Mouse (Mus musculus): ENCODE results near the gene Kcnj9.

Gene Kcnj9

DNA sequence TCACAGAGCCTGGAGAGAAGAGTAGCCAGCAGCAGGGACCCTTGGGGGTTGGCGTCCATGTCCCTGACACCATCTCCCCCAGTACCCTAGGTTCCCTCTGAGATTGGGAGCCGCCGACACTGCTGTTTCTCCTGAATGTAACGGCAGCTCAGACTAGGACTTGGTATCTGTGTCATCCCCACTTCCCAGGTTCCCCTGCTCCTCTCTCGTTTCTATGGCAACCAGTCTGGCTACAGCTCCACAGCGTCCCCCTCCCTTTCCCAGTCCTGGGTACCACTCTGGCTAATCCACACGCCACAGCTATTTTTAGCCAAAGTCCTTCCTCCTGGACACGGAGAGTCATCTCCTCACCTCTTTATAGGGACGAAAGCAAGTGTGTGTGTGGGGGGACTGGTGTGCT, at the start of gene Kcnj9:
Kcnj9 (minus strand) TSS at position 188 of the 400 bp plus-strand sequence.
- peak; percentile 81 for DNase-seq (ENCODE audit: low spot score)

DNA sequence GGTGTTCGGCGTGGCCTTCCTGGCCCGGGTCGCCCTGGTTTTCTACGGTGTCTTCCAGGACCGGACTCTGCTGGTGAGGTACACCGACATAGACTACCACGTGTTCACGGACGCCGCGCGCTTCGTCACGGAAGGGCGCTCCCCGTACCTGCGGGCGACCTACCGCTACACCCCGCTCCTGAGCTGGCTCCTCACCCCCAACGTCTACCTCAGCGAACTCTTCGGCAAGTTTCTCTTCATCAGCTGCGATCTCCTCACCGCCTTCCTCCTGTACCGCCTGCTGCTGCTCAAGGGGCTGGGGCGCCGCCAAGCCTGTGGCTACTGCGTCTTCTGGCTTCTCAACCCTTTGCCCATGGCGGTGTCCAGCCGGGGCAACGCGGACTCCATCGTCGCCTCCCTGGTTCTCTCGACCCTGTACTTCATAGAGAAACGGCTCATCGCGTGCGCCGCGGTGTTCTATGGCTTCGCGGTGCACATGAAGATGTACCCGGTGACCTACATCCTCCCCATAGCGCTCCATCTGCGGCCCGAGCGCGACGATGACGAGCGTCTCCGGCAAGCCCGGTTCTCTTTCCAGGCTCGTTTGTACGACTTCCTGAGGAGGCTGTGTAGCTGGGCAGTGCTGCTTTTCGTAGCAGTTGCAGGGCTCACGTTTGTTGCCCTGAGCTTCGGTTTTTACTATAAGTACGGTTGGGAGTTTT, 47.8 kb upstream of the Kcnj9 start:
- peak; percentile 21 for DNase-seq (ENCODE audit: low spot score)

DNA sequence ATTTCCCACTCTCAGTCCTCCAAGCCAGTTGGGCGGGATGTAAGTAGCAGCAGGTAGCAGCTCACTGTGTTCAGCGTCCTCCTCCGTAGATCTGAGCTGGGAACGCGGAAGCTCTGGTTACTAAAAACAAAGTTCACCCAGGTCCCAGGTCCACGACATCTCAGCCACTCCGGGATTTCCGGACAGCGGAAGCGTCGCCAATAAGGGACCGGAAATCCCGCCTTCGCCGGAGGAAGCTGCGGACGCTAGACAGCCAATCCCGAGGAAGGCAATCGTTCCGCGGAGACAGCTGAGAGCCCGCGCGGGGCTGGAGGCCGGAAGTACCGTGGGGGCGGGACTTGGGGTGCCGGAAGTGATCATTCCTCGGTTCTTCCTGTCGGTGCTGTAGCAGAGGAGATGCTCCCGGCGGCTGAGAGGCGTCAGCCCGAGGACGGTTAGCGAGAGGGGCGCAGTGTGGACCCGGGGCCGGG, 47.1 kb upstream of the Kcnj9 start, which contains the start of gene Pigm:
Pigm (plus strand) TSS at position 349 of the 470 bp plus-strand sequence.
- DNase-seq (ENCODE audit: low spot score) = peak; percentile 100

DNA sequence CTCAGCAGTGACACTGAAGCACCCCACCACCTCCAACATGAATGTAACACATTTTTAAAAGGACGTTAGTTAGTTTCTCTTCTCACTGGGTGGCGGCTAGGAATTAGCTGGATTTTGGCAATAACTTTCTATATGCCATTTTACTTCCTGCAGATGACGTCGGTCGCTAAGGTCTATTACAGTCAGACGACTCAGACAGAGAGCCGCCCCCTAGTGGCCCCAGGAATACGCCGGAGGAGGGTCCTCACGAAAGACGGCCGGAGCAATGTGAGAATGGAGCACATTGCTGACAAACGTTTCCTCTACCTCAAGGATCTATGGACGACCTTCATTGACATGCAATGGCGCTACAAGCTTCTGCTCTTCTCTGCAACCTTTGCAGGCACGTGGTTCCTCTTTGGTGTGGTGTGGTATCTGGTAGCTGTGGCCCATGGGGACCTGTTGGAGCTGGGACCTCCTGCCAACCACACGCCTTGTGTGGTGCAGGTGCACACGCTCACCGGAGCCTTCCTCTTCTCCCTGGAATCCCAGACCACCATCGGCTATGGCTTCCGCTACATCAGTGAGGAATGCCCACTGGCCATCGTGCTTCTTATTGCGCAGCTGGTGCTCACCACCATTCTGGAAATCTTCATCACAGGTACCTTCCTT, 39.8 kb upstream of the Kcnj9 start:
- peak; percentile 77 for DNase-seq (ENCODE audit: low spot score)

DNA sequence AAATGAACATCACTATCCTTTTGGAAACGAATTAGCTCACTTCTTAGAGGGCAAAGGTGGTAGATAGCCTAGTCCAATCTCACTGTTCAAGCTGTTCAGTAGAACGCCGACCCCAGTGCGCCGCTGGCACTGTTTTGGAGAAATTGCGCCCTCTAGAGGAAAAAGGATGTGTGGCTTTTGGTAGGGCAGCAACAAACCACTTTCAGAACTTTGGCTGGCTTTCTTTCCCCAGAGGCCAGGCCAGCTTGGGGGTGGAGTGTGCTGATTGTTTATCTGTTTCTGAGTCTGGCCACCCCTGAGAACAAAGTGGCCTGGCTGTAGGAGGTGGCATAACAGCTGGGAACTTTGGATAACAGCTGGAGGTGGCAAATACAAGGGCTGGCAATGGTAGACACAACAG, 35.6 kb upstream of the Kcnj9 start:
- DNase-seq (ENCODE audit: low spot score) = peak; percentile 80

DNA sequence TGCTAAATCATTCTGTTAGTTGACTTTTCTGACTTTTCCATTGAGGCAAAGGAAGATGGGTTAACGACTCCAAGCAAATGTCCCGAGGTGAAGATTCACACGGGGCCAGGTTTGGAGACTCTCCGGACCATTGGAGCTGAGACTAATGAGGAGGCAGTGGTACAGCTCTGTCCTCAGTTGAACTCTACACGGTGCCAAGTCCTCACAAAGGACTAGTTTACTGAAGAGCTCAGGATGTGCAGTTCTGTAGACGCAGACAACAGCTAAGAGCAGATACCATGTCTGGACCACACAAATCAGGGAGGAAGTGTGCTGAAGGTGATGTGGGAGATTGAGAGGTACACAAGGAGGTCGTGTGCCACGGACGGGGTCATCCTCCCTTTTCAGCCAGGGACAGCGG, 29.2 kb upstream of the Kcnj9 start:
- no peak for DNase-seq (ENCODE audit: low spot score)

DNA sequence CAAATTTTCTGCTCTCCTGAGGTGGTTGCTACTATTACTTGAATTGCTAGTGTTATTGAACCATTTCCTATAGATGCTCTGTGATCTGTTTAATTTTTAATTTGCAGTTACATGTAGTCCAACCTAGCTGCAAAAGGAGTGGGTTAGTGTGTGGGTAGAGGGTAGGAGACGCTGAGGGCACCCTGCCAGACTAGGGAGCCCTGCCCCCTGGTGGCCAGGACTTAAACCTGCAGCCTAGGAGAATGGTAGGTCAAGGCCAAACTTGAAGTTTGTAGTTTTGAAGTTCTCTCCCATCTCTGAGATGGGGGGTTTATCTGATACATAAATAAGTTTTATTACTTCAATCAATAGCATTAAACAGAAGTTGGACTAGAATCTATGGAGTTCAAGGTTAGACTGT, 28.4 kb upstream of the Kcnj9 start:
- DNase-seq (ENCODE audit: low spot score) = peak; percentile 82

DNA sequence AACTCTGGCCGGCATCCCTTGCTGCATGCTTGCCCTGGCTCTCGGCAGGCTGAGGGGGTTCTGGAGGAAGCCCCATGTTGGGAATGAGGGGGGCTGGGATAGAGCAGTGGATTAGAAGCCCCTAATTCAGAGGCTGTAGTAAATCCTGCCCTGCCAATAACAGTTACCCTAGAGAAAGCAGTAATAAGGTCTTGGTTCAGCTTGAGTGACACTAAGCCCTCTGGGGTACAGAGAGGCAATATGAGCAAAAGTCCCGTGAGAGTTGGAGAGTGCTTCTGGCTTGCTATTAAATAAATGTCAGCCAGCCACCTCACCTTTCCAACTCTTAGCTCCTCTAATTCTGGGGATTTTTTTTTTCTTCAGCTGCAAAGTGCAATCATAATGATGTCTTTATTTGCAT, 26.2 kb upstream of the Kcnj9 start:
- peak; percentile 28 for DNase-seq (ENCODE audit: low spot score)

DNA sequence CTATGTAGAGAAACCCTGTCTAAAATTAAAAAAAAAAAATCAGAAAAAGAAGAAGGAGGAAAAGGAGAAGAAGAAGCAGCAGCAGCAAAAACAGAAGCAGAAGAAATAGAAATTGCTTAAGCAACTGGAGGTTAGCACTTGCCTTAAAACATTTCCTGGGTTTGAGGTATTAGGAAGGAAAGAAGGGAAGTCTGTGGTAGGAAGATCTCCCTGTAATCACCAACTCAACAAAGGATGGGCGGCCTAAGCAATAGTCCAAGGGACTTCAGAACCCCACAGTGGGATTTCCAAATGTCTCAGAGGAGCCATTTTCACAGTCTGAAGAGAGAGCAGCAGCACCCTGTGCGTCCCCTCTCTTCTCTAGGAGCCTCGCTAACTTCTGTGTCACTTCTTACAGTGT, 23.3 kb upstream of the Kcnj9 start:
- DNase-seq (ENCODE audit: low spot score) = no peak

DNA sequence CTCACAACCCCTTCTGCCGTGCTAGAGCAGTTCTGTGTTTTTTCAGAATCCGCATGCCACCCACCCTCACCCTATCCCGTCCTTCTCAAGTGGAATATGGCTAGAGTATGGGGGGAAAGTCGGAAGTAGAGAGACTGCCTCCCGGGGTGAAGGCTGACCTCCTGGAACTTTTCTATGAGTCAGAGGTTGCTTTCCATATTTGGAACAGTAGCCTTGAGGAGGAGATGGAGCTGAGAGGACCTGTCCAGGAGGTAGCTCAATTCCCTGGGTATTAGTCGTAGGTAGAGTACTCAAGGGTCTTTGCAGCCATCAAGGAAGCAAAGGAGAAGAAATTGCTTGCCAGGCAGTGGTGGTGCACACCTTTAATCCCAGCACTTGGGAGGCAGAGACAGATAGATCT, 22.9 kb upstream of the Kcnj9 start:
- no peak for DNase-seq (ENCODE audit: low spot score)

DNA sequence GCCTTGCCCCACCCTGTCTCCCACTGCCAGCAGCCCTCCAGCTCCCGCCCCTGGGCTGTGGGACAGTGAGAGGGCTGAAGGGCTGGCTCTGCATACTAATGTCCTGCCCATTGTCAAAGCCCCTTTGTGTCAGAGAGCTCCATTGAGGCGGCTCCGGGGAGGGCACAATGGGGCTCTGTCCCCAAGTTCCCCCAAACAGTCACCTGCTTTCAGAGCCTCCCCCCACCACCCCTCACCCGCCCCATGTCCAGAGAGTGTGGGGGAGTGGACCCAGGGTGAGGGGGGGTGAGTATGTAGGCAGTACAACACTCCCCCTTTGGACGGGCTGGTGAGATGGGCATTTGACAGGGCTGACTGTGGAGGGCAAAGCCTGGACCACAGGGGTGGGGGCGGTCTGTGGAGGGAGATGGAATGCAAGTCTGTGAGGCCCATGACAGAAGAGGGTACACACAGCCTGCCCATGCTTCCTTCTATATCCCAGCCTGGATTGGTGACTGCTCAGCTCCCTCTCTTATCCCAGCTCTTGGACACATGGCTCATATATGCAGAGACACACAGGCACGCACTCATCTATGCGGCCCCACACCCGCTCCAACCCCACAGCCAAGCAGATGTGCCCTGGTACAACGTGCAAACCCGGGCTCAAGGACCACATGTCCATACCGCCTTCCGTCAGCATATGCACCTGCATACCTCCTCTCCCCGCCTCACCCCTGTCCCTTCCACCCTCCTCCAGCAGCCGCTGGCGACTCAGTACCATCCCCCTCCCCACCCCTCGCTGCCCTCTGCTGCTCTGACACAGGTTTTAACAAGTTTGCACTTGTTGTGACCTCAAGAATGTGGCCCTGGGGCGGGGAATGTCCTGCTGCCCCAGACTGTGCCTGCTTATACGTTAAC, 21.0 kb upstream of the Kcnj9 start:
- DNase-seq (ENCODE audit: low spot score) = peak; percentile 80

DNA sequence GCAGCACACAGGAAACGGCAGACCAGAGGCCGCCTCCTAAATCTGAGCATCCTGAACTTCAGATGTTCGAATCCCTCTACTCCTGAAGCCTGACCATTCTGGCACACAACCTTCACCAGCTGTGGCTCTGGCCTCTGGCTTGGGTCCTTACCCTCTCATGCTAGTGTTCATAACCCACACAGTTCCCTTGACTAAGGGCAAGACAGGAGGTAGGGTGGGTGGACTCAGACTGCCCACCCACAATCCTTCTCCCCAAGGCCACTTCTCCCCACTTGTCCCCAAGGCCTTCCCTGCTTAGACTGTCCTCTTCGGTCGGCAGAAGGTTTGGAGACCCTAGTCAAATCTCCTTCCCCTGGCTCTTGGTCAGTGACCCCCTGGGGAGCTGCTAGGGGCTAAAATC, 20.4 kb upstream of the Kcnj9 start:
- no peak for DNase-seq (ENCODE audit: low spot score)

DNA sequence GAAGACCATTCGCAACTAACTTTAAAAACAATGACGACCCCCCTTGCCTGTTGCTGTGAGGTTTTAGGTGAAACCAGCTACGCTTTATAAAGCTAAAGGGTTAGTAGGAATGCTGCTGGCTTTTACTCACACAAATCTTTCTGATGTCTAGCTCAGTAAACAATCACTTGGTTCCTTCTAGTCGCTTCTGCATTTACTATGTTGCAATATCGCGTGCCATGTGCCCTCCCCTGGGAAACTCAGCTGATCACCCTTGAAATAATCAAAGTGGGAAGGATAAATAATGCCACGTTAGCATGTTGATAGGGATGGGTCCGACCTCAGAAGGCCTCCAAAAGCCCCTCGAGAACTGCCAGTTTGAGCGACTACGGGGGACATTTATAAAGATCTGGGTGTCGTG, 18.3 kb upstream of the Kcnj9 start:
- no peak for DNase-seq (ENCODE audit: low spot score)

DNA sequence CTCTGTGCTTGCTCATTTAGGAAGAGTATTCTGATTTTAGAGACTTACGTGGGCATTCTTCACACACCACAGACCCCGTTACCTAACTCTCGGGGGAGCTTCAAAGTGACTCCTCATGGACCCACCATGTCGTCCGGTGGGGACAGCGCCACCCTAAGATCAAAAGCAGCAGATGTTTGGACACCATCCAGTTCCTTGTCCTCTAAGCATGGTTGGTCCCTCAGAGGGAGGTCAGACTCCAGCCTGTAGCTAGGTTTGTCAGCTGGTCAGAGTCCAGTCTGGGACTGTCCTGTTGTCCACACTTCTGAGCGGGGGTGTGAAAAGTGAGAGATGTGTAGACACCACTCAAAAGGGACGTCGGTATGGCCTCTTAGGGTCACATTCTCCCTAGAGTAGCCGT, 17.6 kb upstream of the Kcnj9 start:
- no peak for DNase-seq (ENCODE audit: low spot score)

DNA sequence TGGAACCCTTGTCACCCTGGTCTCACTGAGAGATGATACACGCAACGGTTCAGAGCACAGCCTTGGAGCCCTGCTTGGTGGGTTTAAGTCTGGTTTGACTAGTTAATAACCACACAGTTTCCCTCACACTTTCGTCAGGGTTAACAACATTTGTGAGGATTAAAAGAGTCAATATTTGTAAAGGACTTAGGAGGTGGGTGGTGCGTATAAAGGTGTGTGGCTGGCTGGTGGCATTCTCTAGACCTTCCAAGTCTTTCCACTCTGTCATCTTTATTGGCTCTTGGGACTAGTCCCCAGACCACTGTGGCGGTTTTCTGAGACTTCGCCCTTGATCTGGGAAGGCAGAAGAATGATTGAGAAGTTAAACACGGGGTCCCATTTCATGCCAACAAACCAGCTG, 15.7 kb upstream of the Kcnj9 start:
- no peak for DNase-seq (ENCODE audit: low spot score)

DNA sequence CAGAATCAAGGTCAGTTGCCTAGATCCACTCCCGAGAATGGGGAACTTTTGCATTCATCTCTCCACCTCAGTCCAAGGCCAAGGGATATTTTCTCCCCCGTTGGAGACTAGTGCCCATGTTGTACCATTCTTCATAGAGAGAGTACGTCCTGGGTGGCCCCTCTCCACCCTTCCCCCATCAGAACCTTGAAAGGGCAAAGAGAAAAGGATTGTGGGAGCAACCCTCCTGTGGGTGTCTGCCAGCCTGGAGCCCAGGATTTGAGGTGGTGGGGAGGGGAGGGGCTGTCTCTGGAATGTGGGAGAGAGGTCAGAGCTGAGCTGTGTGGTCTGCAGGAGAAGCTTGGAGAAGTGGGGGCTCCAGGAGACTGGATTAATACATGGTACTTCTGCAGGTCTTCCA, 14.8 kb upstream of the Kcnj9 start:
- no peak for DNase-seq (ENCODE audit: low spot score)

DNA sequence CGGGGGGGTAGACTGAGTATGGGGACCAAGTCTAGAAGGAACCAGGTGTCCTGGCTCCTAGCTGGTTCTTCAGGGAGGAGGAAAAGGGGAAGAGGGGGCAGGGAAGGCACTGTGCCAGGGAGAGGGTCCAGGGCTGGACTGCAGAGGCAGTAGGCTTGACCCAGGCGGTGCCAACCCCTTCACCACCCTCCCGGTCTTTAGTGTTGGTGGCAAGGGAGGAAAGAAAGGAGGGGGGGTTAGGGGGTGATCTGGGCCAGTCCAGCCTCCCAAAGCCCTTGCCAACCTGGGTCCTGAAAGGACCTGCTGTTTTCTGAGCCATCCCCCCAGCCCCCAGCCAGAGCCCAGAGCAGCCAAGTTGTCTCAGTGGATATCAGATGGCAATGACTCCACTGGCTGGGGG, 13.6 kb upstream of the Kcnj9 start:
- no peak for DNase-seq (ENCODE audit: low spot score)

DNA sequence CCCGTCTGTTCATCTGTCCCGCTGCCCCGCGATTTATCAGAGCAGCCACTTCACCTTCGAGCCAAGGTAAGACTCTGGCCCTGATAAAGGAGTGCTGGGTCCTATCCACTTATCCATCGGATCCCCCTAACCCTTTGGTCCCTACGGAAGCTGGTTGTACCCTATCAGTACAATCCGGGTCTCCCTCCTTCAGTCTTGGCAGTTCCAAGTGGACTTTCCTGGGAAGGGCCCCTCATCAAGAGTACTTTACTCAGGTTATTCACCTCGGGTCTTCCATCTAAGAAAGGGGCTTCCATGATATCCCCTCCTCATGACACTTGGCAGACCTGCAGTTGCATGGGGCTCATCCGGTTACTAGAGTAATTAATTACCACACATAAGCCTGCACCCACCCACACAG, 12.3 kb upstream of the Kcnj9 start:
- no peak for DNase-seq (ENCODE audit: low spot score)

DNA sequence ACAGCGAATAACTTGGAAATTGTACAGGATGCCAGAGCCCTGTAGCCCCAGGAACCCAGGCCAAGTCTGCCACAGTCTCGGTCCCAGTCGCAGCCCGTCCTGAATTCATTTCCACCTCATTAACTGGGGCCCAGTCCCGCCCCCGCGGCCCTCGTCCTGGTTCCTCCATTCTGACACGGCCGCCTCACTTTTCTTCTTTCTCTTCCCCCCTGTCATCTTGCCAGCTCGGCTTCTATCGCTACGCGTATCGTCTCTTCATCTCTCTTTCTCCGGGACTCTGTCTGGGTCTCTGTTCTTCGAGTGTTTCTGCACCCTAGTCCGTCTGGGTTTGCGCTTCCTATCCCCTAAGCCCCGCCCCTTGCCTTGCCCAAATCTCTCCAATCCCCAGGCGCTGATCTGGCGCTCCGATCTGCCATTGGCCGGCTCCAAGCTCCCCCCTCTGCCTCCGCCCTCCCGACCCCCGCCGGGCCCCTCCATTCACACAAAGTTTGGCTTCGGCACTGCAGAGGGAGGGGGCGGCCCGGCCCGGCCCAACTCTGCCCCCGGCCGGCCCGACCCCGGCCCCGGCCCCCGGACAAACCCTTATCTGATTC, 11.7 kb upstream of the Kcnj9 start, which contains the start of gene Kcnj10:
Kcnj10 (plus strand) TSS at position 482 of the 593 bp plus-strand sequence.
- DNase-seq (ENCODE audit: low spot score) = peak; percentile 82

DNA sequence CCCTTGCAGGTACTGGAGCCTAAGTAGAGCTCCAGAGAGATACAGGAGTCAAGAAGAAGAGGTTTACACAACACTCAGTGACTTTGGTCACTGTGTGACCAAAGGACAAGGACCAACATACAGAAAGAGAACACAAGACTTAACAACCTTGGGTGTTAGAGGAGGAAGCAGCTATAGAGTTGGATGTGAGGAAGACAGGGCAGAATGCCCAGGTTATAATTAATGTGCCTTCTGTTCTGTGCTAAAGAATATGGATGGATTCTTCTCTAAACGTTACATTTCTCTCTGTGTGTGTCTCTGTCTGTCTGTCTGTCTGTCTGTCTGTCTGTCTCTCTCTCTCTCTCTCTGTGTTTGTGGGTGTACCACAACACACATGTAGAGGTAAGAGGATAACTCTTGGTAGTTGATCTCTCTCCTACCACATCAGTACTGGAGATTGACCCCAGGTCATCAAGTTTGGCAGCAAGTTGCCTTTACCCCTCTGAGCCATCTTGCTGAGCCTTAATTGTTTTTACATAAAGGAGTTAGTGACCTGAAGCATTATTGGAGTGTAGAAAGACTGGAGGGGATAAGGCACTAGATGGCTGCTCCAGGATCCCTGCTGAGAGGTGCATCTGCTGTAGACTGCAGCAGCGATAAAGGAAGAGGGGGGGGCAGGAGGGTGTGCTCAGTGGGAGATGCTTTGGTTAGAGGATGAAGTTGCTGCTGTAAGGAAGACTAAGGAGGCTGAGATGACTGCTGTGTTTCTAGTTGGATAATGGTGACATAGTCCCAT, 8.5 kb upstream of the Kcnj9 start:
- peak; percentile 54 for DNase-seq (ENCODE audit: low spot score)

DNA sequence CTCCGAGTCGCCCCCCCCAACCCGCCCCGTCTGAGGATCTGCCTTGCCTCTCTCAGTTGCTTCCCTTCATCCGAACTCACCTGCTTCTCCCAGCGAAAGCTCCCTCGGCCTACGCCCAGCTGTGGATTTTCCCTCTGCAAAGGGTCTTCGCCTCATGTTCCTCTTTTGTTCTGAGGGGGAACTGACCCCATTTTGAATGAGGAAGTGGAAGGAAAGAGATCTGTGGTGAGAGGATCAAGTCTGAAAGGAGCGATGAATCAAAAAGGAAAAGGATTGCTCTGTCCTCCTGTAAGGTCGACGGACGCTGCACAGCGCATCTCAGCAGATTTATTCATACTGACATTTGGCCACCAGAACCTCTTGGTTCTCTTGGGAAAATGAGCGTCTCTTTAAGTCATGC, 6.7 kb upstream of the Kcnj9 start:
- DNase-seq (ENCODE audit: low spot score) = no peak

All from retina, embryonic 14.5 days (tissue).